Mouse (Mus musculus) cerebellum, adult 8-10 months (tissue): ENCODE measurements around the gene Spata45.
A peak's percentile ranks its signal among the peaks of the same experiment; 100 is the strongest.

Source experiments
- DNase-seq: peaks from one replicate; pipeline ENCODE4 v3.0.0; 2022

The Spata45 gene

DNA sequence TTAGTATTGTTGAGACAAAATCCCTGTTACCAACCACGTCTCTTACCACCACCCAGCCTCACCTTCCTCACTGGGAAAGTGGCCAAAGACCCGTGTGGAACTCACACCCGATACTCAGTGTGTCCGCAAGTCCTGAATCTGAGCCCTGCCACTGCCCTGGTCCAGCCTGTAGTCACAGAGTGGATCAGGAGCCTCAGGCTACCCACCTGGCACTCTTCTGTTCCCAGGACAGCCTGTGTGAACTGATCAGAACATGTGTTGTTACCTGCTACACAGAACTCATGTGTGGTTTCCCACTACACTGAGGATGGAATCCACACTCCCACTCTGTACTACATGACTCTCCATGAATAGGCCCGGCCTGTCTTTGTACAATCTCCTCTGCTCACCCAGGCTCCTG, 5.7 kb downstream of the Spata45 start:
- no peak for DNase-seq

DNA sequence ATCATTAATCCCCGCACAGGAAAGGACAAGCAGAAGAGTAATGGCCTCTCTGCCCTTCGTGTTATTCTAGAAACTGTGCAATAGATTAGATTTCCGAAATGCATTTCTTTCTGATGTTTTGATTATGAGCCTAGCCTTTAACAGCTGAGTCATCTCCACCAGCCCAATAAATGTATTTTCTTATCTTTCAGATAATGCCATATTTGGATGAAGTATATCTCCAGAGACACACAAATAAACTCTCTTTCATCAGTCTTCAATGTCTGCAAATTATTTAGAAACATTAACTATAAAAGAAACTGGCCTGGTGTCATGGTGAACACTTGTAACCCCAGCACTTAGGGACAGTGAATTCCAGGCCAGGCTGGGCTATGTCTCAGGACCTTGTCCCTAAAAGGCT, 6.2 kb downstream of the Spata45 start:
- no peak for DNase-seq

DNA sequence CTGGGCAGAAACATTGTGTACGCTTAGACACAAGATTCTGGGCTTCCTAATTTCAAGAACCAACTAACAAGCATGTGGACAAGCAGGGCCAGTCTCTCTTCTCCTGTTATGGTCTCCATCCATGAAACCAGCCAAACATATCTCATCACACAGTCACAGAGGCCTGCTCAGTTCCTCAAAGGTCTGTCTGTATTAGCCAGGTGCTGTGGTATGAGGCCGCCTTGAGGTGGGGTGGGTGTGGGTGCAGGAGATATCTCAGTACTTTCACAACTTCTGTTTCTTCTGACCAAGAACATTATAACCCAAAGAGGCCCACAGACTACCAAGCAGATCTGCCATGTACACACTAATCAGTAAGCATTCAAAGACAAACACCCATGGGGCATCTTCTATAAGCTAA, 8.8 kb downstream of the Spata45 start:
- no peak for DNase-seq

DNA sequence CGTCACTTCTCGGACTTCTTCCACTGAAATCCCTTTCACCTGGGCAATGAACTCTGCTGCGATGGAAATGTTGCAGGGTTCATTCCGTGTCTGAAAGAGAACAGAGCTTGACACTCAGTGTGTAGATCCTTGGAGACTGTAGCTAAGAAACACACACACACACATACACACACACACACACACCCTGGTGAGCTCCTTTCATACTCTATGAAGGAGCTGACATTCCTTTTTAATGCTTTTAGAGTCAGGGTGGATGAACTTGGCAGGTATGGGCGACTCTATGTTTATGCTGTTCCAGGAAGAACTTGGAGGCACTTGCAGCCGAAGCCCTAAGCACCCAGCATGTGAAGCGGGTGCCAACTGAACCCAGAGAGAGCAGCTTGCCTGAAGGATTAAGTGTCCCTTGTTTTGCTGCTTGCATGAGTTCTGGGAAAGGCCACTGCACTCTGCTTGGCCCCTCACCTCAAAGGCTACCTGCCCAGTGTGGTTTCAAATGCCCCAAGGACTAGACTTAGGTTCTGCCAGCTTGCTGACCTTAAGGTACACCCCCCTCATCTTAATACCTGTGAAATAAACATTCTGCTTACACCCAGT, 9.9 kb downstream of the Spata45 start:
- DNase-seq: no peak

DNA sequence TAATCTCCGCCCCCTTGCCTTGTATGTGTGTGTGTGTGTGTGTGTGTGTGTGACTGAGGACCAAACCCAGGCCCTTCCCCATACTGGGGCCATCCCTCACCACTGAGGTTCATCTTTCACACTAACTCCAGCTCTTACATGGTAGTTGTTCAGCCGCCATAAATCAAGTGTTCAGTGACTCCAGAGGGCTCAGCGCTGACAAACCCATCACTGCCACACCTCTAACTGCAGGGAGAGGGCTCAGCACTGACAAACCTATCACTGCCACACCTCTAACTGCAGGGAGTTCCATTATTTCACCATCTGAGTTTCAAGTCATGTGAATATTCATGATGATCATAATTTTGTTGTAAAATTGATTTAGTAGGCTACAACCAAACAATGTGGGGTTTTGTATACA, 17.1 kb downstream of the Spata45 start:
- DNase-seq: no peak

DNA sequence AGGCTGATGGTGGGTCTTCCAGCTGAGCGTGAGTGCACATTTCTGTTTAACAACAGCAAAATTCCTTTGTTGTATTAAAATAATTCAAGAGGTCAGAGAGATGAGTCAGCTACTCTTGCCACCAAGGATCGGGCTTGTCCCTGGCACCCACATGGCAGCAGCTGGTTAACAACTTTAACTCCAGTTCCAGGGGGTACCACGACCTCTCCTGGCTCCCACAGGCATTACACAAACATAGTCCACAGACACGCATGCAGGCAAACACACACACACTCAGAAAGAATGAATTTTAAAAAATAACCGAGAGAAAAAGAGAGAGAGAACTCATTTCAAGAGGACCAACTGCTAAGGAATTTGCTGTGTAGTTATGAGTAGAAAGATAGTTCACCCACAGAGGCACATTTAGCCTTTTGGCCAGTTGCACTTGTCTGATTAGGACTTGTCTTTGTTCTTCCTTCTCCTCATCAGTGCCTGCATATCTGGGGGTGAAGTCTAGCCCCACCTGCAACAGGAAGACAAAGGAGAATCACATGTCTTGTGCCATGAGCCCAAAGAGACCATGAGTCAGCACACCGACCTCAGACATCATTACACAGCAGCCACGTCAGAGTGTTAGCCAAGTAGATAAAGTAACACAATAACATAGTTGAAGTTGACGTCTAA, 18.6 kb downstream of the Spata45 start:
- DNase-seq: no peak

DNA sequence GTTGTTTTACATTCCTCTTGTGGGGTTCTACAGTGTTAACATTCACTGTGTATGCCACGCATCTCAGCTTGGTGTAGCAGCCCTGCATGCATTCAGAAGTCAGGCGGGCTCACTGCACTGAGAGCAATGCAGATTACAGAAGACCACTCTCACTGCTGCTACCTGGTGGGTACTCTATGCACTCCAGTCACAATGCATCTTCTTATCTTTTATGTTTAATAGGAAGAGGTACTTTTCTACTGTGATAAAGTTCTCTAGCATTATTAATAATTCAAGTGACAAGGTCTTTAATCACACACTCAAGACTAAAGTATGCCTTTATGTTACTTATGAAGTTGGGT, 19.1 kb downstream of the Spata45 start:
- no peak for DNase-seq

DNA sequence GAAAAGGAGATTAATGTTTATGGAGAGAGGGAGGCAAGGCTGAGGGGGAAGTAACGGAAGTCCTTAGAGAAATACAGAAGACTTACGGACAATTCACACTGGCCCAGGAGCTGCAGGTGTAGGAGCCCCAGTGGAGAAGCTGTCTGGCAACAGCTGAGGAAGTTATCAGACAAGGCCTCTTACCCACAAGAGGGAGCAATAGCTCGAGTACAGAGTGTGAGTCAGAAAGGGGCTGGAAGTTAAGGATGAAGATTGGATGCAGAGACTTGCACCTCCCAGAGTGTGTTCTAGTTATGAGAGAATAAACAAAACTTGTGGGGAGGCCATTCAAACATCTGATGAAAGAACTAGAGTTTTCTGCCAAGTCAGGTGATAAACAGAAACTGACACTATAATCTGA, 21.0 kb downstream of the Spata45 start:
- DNase-seq: no peak

DNA sequence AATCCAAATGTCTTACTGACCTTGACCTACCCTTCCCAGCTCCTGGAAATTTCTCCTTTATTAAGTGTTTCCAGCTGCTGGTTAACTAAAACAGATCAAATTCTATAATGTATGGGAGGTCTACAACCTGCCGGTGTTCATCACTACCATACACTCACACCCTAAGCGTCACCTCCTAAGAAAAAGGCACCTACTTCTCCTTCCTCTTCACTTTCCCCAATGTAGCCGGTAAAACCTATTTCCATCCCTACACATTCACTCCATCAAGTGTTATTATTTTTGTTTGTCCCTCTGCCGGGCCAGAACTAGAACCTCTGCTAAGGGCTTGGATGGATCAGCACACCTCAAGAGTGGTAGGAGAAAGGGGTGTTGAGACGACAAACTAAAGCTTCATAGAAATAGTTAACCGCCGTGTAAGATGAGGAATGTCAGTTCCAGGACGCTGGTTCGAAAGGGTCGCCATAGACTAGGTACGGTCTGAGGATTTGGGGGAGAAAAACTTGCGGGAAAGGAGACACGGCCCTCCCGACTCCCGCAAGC, 25.9 kb downstream of the Spata45 start:
- DNase-seq: no peak

DNA sequence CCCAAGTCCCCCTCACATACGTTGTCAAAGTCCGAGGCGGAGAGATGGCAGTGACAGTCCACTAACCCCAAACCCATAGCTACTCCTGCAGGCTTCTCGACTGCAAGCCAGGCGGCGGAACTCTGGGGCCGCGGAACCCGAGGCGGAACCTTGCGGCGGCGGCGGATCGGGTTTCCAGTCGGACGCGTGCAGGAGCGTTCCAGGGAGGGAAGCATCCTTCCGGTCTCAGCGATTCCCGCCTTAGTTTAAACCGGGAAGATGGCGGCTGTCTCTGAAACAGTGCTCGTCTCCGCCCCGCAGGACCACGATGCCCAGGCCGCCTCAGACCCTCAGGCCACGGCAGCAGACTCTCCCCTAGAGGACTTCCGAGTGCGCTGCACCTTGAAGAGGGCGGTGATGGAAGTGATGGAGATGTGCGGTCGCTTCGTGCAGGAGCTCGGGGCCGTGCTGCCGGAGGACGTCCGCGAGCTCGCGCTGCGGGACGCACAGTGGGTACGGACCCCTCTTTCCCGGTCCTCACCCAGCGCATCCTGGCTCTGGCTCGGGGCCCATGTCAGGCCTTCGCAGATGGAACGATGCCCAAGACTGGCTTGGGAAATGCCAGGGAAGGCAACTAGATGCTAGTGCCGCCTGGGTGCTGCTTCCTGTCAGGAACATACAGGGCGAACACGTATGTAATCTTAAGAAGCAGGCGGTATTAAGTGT, 26.5 kb downstream of the Spata45 start, which contains the start of the genes Tatdn3 and Nsl1:
Gene Tatdn3, minus strand, starts transcription at position 152 of the 705 bp plus-strand sequence.
Gene Nsl1, plus strand, starts transcription at position 232 of the 705 bp plus-strand sequence.
- peak; percentile 94 for DNase-seq

DNA sequence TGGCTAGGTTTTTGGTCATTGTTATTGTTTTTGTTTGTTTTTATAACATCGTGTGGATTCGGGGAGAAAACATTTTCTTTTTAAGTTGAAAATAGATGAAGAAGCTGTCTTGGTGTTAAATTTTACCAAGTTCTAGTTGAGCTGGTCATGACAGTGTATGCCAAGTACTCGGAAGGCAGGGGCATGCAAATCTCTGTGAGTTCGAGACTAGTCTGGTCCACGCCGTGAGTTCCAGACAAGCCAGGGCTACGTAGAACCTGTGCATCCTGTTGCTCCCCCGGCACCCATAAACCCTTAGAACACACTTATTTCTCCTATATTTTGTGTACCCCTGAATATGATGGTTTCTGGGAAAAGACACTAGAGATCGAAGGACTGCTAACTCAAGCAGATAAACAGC, 27.3 kb downstream of the Spata45 start:
- no peak for DNase-seq

DNA sequence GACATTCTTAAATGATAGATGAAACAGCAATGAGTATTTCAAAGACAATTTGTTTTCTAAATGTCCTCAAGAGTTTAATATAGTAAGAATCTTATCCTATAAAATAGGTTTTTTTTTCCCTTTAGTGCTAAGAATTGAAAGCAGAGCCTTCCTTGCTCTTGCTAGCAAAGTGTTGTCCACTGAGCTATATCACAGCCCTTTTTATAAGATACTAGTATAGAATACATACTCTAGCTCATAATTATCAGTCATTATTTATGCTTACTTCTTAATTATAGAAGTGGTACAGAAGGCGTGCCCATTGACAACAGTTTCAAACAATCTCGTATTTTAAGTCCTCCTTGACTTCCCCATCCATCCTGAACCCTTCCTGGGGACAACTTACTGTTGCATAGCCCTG, 28.1 kb downstream of the Spata45 start:
- no peak for DNase-seq

DNA sequence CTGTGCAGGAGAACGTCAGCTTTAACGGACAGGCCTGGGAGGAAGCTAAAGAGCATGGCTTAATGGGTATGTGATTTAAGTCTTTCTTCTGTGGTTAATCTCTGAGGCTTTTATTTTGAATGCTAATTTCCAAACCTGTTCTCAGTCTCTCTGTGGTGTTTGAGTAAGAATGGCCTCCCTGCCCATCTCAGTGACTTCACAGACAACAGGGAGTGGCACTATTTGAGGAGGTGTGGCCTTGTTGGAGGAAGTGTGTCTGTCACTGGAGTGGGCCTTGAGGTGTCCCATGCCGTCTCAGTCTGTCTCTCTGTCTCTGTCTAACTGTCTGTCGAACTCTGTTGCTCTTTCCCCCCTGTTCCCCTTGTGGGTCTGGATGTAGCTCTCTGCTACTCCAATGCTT, 28.7 kb downstream of the Spata45 start:
- DNase-seq: no peak

DNA sequence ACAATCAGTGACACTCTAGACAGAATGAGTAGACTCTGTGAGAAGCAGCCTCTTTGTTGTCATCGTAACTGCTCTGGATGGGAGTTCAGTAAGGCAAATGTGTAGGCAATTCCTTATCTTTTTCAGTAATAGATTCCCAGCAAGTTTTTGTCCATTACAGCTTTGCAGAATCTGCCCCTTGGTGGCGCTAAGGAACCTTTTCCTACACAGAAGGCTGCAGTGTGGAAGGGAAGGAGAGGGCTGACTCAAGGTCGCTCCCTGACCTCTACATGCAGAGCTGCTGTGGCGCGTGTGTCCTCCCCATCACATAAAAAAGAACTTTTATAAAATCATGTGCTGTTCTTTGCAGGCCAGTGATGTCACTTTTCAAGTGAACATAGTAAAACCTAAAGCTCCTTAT, 31.9 kb downstream of the Spata45 start:
- DNase-seq: no peak

DNA sequence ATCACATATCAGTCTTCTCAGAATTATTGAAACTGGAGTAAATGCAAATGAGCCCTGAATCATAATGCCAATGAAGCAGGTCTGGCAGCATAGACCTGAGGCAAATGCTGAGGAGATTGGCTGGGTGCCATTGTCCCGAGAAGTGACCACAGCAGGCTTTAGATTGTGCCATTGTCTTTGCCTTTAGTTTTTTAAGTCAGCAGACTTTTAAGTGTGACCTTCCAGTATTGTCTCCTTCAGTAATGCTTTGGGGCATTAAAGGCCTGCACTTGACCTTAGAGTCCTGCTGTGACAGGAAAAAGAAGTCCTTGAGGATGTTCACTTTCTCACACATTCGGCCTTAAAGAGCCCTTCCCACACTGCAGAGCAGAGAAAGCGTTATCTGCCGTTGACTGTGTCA, 33.8 kb downstream of the Spata45 start:
- DNase-seq: no peak

DNA sequence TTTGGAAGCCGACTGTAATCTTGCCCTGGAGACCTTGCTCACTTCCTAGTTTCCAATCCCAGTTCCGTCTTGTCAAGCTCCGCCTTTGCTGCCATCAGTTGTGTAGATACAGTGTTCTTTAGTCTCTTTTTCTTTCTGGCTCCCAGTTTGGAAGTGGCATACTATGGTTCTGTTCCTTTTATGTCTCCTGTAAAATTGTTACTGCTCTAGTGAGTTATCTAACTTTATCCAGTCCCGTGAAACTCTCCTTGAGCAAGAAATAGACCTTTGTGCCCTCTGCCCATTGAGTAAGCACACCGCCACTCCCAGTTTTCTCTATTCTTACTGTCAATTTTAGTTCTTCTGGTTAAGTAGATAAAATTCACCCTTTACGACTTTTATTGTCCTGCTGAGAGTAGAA, 35.2 kb downstream of the Spata45 start:
- no peak for DNase-seq

DNA sequence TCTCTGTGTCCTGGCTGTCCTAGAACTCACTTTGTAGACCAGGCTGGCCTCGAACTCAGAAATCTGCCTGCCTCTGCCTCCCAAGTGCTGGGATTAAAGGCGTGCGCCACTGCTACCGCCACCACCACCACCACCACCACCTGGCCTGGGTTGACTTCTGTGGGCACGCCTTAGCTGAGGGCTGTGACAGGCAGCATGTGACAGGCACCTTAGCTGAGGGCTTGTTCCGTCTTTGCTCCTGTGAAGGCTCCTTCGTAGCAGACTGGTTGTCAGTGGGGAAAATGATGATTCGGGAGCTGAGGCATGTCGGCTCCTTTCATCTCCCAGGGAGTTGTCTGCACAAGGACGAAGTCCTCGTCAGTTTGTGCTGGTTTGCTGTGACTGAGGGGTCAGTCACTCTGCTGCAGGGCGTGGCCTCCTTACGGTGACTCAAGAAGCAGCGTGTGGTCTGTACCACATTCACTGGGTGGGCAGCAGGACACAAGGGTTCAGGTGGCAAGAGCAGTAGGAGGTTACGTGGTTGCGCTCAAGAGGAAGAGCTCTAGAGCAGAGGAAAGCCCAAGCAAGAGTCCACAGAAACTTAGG, 36.0 kb downstream of the Spata45 start:
- DNase-seq: no peak

DNA sequence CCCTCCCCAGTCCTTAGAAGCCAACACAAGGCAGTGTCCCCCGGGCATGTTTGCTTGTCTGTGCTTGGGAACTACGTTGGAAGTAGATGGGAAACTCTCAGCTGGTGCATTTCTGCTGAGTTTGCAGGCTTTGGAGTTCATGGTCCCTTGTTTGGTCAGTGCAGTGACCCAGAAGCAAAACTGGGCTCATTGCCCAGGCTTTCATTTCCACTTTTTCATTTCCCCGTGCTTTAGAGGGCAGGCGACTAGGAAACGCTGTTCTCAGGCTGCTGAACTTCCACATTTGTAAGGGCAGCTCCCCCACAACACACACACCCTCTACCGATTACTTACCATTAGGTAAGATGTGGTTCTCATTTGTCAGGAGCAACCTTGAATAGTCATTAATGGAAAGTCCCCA, 36.6 kb downstream of the Spata45 start:
- no peak for DNase-seq

DNA sequence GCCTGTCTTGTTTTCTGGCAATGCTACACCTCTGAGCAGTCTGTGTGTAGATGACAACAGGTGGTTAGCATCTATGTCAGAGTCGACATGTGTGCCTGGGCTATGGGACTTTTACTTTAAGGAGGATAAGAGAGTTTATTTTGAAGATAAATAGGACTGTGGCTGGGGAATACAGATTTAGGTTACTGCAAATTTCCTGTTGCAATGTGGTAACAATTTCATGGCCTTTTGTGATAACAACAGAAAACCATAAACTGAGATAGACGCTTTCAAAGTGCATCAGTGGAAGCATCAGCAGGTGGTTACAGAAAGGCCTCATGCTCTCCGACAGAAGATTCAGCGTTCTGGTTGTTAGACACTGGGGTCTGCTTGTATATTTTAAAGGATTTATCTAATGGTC, 37.0 kb downstream of the Spata45 start:
- DNase-seq: no peak

DNA sequence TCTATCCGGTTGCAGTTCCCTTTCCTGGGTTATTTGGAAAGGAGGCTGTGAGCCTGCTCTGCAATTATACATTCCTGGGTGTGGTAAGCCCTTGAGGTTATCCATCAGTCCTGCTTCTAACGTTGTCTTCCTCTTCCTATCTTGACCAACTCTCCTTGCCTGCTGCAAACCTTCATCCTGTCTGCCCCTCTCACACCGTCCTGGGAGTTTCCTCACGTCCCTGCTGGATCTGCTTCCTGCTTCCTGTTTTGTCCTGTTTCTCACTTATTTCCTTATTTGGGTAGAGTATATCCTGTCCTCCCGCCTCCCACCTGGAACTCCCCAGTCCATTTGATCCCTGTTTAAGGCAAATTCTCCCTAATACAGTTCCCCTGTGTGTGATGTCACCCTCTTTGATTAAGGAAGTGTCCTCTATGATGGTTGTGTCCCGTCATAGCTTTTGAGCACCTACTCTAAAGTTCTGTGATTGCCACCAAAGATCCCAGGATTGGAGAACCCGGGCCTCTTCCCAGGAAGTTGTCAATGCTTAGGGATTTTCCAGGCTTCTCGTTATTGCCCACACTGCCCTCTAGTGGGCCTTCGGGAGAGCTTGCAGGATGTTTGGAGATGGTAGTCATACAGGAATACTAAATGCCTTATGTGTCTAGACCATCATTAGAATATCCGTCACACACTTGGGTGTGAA, 38.9 kb downstream of the Spata45 start:
- DNase-seq: peak; percentile 40

DNA sequence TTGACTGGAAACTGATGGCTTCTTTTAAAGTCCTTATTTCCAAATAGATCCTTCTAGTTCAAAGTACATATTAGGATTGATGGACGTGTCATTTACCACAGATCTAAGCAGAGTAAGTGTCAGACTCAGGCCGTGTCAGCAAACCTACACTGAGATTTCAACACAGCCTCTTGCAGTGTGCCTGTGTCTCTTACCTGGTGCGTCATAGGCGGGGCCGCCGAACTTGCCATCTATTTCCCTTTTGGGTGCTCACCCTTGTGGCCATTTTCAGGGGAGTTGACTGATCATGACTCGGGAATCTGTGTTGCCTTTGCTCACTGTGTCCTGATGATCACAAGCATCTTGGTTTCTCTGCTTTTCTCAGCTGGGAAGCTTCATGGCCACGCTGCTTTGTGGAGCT, 46.8 kb downstream of the Spata45 start:
- DNase-seq: no peak

DNA sequence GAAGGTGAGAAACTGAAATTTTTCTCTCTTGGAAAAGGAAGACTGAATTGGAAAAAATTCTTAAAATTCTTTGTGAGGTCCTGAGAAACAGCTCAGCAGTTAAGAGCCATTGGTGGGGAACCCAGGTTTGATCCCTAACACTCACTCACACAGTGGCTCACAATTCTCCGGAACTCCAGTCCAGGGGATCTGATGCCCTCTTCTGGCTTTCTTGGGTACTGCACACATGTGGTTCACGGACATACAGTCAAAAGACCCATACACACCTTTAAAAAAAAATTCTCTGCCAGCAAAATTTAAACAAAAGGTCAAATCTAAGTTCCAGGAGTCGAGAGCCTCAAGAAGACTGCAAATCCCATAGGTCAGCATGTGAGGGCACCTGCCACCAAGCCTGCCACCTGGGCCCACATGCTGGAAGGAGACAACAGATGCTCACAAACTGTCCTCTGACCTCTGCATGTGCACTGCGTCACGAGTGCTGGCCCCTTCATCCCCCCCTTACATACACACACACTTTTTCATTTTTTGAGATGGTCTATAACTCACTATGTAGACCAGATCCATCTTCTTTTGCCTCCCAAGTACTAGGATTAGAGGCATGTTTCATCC, 48.6 kb downstream of the Spata45 start:
- DNase-seq: no peak

DNA sequence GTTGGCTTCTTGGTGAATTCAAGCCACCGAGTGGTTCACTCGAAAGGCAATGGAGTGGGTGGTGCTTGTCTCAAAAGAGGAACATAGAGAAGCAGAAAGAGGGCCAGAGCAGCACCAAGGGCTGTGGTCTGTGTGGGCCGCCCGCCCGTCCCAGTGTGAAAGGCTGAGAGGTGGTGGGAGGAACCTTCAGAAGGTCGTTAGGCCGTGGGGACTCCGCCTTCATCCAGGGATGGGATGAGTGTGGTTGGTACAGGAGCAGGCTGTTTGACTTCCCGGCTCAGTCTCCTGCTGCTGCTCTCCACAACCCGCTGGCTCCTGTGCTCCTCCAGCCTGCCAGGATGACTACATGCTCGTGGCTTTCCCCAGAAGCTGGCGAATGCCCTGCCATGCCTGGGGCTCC, 49.2 kb downstream of the Spata45 start:
- DNase-seq: no peak
